29 mouse cellular contexts compared by ENCODE assay signal in the genomic region with DNA sequence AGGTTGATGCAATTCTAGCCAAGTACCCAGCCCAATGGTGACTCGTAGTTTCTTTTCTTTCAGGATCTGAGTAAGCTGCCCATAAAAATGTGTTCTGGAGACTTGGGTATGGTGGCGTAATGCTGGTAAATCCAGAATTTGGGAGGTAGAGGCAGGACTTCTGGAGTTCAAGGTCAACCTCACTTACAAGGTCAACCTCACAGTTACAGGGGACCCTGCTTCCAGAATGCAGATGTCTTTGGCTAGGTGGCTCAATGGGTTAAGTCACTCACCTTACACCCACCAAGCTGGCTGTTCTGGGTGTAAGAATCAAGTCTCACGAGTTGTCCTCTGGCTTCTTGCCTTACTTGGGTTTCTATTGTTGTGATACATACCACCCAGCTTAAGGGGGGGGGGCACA. TPM values are rescaled to one million over a fixed set of nuclear protein-coding genes. Genes with fewer than 3 reads are reported as not detected.
"Had no signal": no experiment of that assay in that cellular context is flagged by ENCODE, and none has a peak within 500 bp of the region (broad histone marks: within the 10 kb centered on the region; RNA-seq: fewer than 3 reads in every experiment).

No protein-coding gene starts in this region.

- ATAC-seq: liver, embryonic 12.5 days had no signal

- H3K4me2 ChIP-seq: limb, embryonic 13.5 days; liver, embryonic 12.5 days; liver, embryonic 15.5 days; lung, embryonic 15.5 days; neural tube, embryonic 12.5 days; neural tube, embryonic 15.5 days had no signal

- H3K27ac ChIP-seq: kidney, postnatal 0 days; layer of hippocampus, adult 2 months; limb, embryonic 10.5 days; limb, embryonic 13.5 days; liver, embryonic 12.5 days; liver, embryonic 15.5 days; lung, embryonic 15.5 days; midbrain, embryonic 10.5 days; neural tube, embryonic 12.5 days; neural tube, embryonic 15.5 days had no signal

- DNase-seq: kidney, adult 9 months; kidney, postnatal 25 days; layer of hippocampus, adult 9-11 months; liver; lung, adult 18-20 months; lung, postnatal 10 days; lung, postnatal 36 days; midbrain, embryonic 14.5 days; right cerebral cortex, adult 18-20 months; right cerebral cortex, postnatal 14 days; right cerebral cortex, postnatal 4 days; thymus, postnatal 25 days had no signal

- H3K9me3 ChIP-seq: limb, embryonic 10.5 days; limb, embryonic 13.5 days; liver, embryonic 12.5 days; liver, embryonic 15.5 days; lung, embryonic 15.5 days; midbrain, embryonic 10.5 days; neural tube, embryonic 12.5 days; neural tube, embryonic 15.5 days had no signal

- H3K36me3 ChIP-seq: limb, embryonic 10.5 days; limb, embryonic 13.5 days; liver, embryonic 12.5 days; liver, embryonic 15.5 days; lung, embryonic 15.5 days; midbrain, embryonic 10.5 days; neural tube, embryonic 12.5 days; neural tube, embryonic 15.5 days had no signal

- H3K9ac ChIP-seq: limb, embryonic 13.5 days; liver, embryonic 12.5 days; liver, embryonic 15.5 days; lung, embryonic 15.5 days; neural tube, embryonic 12.5 days; neural tube, embryonic 15.5 days had no signal

- H3K27me3 ChIP-seq: limb, embryonic 13.5 days; liver, embryonic 12.5 days; liver, embryonic 15.5 days; lung, embryonic 15.5 days; neural tube, embryonic 12.5 days; neural tube, embryonic 15.5 days had no signal

- H3K4me3 ChIP-seq: layer of hippocampus, adult 2 months; limb, embryonic 10.5 days; limb, embryonic 13.5 days; liver, embryonic 12.5 days; liver, embryonic 15.5 days; lung, embryonic 15.5 days; megakaryocyte, embryonic 14.5 days; midbrain, embryonic 10.5 days; neural tube, embryonic 12.5 days; neural tube, embryonic 15.5 days had no signal

RNA-seq across cellular contexts. Expression of a gene that starts 14.8 kb away (rescaled TPM):
- total RNA-seq: layer of hippocampus, adult 2 months; layer of hippocampus, postnatal 25 days; left cerebral cortex, adult 18-20 months; left cerebral cortex, postnatal 25 days; midbrain, postnatal 0 days had no signal
- polyA plus RNA-seq: liver, embryonic 12.5 days; midbrain, embryonic 14.5 days; midbrain, postnatal 0 days had no signal

RNA-seq across cellular contexts. Expression of a gene that starts 42.4 kb away (rescaled TPM):
- polyA plus RNA-seq: kidney, postnatal 0 days; stomach, embryonic 14.5 days; thymus, postnatal 0 days had no signal
